Mouse (Mus musculus) midbrain, postnatal 0 days (tissue): ENCODE measurements at regions not wholly inside any gene's neighbourhood (a gene's known extent, or its start where the extent isn't known, plus 50 kb on each side); places are given as distances from the start of the nearest gene placed in this dataset.

Source experiments
- ATAC-seq: fragments of 200-750 bp; cut with Nextera tagmentation; 2 replicates; pipeline ENCODE4 v1.8.0; 2017; ENCODE audit warnings: moderate number of reproducible peaks, mild to moderate bottlenecking, moderate TSS enrichment, moderate library complexity; ENCODE audit not compliant: low FRiP score
- DNase-seq: peaks from one replicate; pipeline ENCODE4 v3.0.0-alpha.2; 2015; ENCODE audit warnings: low spot score
- H3K27ac ChIP-seq: fragments of 300-500 bp; sonication (generic); 2 replicates; pipeline ENCODE4 v1.5.1; 2014; ENCODE audit warnings: low read depth, mild to moderate bottlenecking, low read length, mixed read lengths
- H3K27me3 ChIP-seq: fragments of 300-500 bp; sonication (generic); 2 replicates; pipeline ENCODE4 v1.6.1; 2014; ENCODE audit warnings: low read length, control low read depth, mixed read lengths; ENCODE audit not compliant: insufficient read depth
- H3K36me3 ChIP-seq: fragments of 300-500 bp; sonication (generic); 2 replicates; pipeline ENCODE4 v1.6.1; 2014; ENCODE audit warnings: low read length, control low read depth, mixed read lengths; ENCODE audit not compliant: insufficient read depth
- H3K4me1 ChIP-seq: fragments of 300-500 bp; sonication (generic); 2 replicates; pipeline ENCODE4 v1.6.1; 2014; ENCODE audit warnings: mild to moderate bottlenecking, control low read depth, antibody characterized with exemption, low read length, mixed read lengths; ENCODE audit not compliant: insufficient read depth
- H3K4me2 ChIP-seq: fragments of 300-500 bp; sonication (generic); 2 replicates; pipeline ENCODE4 v1.6.1; 2014; ENCODE audit warnings: low read depth, mild to moderate bottlenecking, low read length, mixed read lengths; ENCODE audit not compliant: poor library complexity, severe bottlenecking
- H3K4me3 ChIP-seq: fragments of 300-500 bp; sonication (generic); 2 replicates; pipeline ENCODE4 v1.5.1; 2014; ENCODE audit warnings: low read depth, mild to moderate bottlenecking, low read length, moderate library complexity
- H3K9ac ChIP-seq: fragments of 300-500 bp; sonication (generic); replicated peaks from 2 replicates; pipeline ENCODE4 v1.6.1; 2014; ENCODE audit warnings: mild to moderate bottlenecking, low read length, moderate library complexity, mixed read lengths; ENCODE audit not compliant: poor library complexity, severe bottlenecking
- H3K9me3 ChIP-seq: fragments of 300-500 bp; sonication (generic); 2 replicates; pipeline ENCODE4 v1.6.1; 2016; ENCODE audit warnings: low read length, control low read depth
- CTCF ChIP-seq: IDR thresholded peaks from 2 replicates; pipeline ENCODE4 v1.5.1; 2016; ENCODE audit warnings: antibody characterized with exemption, mild to moderate bottlenecking
- WGBS: fragments of 180-500 bp; shearing (Covaris S2); extraction: QIAGEN DNeasy Blood & Tissue Kit; methylation state at CpG from one replicate; pipeline ENCODE4 v1.1.7; 2014; 5-methylcytosine and 5-hydroxymethylcytosine counted together

GRCm38 (mm10) chr5:126671156-126671555 is 570.5 kb upstream of the Tmem132c start:
- Histone ChIP-seq H3K4me1 (no peaks in the 10 kb centered on the region), H3K4me3 (no peak overlapping the region), H3K36me3 (no peaks in the 10 kb centered on the region), H3K9me3 (no peaks in the 10 kb centered on the region), H3K4me2 (no peak overlapping the region), H3K27ac (no peak overlapping the region), H3K27me3 (no peaks in the 10 kb centered on the region), H3K9ac (no peak overlapping the region)
- DNase-seq = peak; percentile 53
- ATAC-seq = no peak
- WGBS = 74% methylated on average over 1 of the region's 1 CpGs
- peak; percentile 62 for TF ChIP-seq CTCF

DNA sequence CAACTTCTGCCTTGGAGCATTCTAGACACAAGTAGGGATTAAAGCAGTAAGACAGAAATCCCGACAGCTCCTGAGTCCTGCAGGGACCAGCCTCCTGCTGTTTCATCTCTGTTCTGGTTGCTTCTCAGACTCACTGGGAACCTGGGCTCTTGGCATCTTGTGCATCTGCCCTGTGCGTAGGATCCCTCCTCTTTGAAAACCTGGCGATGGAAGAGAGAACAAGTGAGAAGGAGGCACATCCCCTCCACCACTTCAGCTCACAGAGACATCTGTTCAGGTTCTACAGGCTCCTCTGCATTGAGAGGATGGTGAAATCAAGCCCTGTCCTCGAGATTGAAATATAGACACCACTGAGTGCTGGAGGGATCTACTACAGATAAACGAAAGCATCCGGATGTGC is 561.3 kb upstream of the Tmem132c start:
- Histone ChIP-seq H3K9ac (no peak overlapping the region), H3K4me1 (no peaks in the 10 kb centered on the region), H3K9me3 (no peaks in the 10 kb centered on the region), H3K4me2 (no peak overlapping the region), H3K36me3 (no peaks in the 10 kb centered on the region), H3K27me3 (no peaks in the 10 kb centered on the region), H3K27ac (no peak overlapping the region), H3K4me3 (no peak overlapping the region)
- no peak for TF ChIP-seq CTCF
- DNase-seq = no peak
- no peak for ATAC-seq
- WGBS = 75% methylated on average over 6 of the region's 6 CpGs

DNA sequence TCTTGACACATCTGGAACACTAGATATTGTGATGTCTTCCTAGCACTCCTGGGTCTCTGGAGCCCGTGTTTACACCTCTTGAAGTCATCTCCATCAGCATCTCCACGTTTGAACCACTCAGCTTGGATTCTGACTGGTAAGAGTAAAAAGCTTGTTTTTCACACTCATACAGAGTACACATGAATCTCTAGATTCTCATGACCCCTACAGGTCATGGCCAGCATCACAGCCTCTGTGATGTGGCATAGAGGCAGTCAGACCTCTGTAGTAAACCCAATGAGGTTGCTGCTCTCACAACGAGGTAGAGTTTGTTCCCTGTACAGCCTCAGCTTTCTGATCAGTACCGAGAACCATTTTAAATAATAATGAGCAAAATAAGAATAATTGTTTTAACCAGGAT is 542.3 kb upstream of the Tmem132c start:
- no peak overlapping the region for H3K4me3 ChIP-seq
- peak; percentile 75 for TF ChIP-seq CTCF
- no peak for ATAC-seq
- no peaks in the 10 kb centered on the region for H3K36me3 ChIP-seq
- H3K9me3 ChIP-seq = no peaks in the 10 kb centered on the region
- DNase-seq = peak; percentile 73
- 52% methylated on average over 4 of the region's 4 CpGs for WGBS
- H3K4me1 ChIP-seq = no peaks in the 10 kb centered on the region
- H3K27ac ChIP-seq = no peak overlapping the region
- H3K9ac ChIP-seq = no peak overlapping the region
- no peak overlapping the region for H3K4me2 ChIP-seq
- no peaks in the 10 kb centered on the region for H3K27me3 ChIP-seq

- Histone ChIP-seq H3K4me2 (no peak overlapping the region), H3K27ac (no peak overlapping the region), H3K27me3 (no peaks in the 10 kb centered on the region), H3K4me3 (no peak overlapping the region), H3K9ac (no peak overlapping the region), H3K4me1 (no peaks in the 10 kb centered on the region), H3K36me3 (no peaks in the 10 kb centered on the region), H3K9me3 (no peaks in the 10 kb centered on the region)
- TF ChIP-seq CTCF = no peak
- WGBS = 85% methylated on average over 8 of the region's 8 CpGs
- DNase-seq (peak; percentile 13), ATAC-seq (no peak)
These were observed 537.9 kb upstream of the Tmem132c start for GRCm38 (mm10) chr5:126703516-126704282.

DNA sequence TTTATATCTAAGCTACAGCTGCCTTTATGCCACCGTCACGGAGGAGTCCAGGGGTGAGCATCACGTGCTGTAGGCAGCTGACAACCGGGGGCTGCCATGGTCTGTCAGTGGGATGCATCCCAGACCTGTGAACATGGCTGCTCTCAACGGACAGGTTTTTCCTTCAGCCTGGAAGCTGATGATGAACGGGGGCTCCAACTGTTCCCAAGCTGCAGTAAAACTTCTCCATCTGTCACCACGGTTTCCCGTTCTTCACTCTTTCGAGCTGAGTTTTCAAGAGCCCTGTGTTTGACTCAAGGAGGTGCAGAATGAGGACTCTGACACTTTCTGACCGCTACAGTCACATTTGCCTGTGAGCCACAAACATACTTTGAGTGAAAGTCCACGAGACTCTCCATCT is 535.7 kb upstream of the Tmem132c start:
- Histone ChIP-seq H3K9ac (no peak overlapping the region), H3K9me3 (no peaks in the 10 kb centered on the region), H3K36me3 (no peaks in the 10 kb centered on the region), H3K27ac (no peak overlapping the region), H3K27me3 (no peaks in the 10 kb centered on the region), H3K4me3 (no peak overlapping the region), H3K4me1 (no peaks in the 10 kb centered on the region), H3K4me2 (no peak overlapping the region)
- ATAC-seq = no peak
- DNase-seq = no peak
- TF ChIP-seq CTCF = no peak
- whole genome bisulfite sequencing = 76% methylated on average over 11 of the region's 11 CpGs

GRCm38 (mm10) chr5:126706701-126707100 is 534.9 kb upstream of the Tmem132c start:
- H3K9ac ChIP-seq = no peak overlapping the region
- H3K36me3 ChIP-seq = no peaks in the 10 kb centered on the region
- ATAC-seq = no peak
- WGBS = 71% methylated on average over 4 of the region's 4 CpGs
- H3K27me3 ChIP-seq = no peaks in the 10 kb centered on the region
- H3K27ac ChIP-seq = no peak overlapping the region
- no peak for TF ChIP-seq CTCF
- H3K4me3 ChIP-seq = no peak overlapping the region
- no peaks in the 10 kb centered on the region for H3K9me3 ChIP-seq
- no peak overlapping the region for H3K4me2 ChIP-seq
- H3K4me1 ChIP-seq = no peaks in the 10 kb centered on the region
- no peak for DNase-seq
